Mouse (Mus musculus) lung, adult 18-20 months (tissue): Measurements from ENCODE around the gene Polr3gl.
"Not testable (repeated sequence)": the region's sequence is repeated elsewhere in the genome, so short reads cannot be mapped to it uniquely, and the experiment has no call there.

Experiments
- DNase-seq, 2 experiments: peaks; one replicate each; pipeline ENCODE4 v3.0.0; 2022; ENCODE audit warnings: mixed read lengths in 2 of 2

Polr3gl gene

DNA sequence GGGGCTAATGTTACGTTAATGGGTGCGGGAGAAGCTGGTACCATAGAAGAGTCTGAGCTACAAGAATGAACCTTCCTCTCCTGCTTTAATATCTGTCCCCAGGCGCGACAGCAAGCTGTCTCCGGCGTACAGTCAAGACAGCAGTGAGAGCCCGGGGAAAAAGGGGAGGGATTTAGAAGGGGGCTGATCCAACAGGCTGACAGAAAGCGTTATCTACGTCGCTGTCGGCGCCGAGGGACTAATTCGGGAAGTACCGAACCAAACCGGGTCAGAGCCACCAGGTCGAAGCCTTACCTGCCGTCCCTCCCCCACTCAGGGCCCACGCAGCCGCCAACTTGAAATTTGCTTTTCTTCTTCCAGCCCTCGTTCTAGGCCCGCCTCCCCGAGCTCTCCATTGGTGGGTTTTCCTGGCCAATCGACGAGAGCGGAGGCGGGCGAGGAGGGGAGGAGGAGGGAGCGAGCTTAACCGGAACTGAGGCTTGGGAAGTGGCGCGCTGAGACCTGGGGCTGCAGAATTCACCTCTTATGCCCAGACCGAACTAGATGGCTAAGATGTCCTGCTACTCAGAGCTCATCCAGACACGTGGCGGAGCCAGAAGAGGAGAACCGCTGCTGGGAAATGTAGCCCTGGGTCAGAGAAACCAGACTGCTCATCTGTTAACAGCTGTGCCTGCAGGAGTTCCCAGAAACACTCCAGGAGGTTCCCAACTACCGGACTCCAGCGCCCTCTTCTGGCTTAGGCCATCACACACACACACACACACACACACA, at the start of gene Polr3gl:
Polr3gl (minus strand) TSS at position 392 of the 771 bp plus-strand sequence.
- DNase-seq: peak; percentile 96

DNA sequence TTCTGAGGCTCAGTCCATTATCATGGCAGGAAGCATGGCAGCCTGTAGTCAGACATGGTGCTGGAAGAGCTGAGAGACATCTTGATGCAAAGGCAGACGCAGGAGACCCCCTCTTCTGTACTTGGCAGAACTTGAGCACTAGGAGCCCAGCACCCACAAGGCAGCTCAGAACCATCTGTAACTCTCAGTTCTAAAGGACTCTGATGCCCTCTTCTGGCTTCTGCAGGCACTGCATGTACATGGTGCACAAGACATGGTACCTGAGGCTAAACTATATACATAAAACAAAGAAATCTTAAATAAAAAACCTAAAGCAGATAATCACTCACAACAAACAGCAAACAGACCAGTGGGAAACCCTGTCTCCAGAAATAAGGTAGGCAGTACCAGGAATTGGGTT, 45.2 kb upstream of the Polr3gl start:
- peak; percentile 65 to 74 for DNase-seq

DNA sequence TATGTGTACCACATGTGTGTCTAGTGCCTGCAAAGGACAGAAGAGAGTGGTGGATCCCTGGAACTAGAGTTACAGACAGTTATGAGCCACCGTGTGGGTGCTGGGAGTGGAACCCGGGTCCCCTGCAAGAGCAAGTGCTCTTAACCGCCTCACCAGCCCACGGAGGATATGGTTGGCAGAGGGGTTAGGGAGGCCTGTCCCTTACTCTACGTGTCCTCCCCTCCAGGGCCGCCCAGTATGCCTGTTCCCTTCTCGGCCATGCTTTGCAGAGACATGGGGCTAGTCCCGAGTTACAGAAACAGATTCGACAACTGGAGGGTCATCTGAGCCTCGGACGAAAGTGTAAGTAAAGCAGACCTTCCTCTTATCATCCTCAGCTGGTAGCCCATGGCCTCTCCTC, 42.5 kb upstream of the Polr3gl start:
- no peak for DNase-seq

DNA sequence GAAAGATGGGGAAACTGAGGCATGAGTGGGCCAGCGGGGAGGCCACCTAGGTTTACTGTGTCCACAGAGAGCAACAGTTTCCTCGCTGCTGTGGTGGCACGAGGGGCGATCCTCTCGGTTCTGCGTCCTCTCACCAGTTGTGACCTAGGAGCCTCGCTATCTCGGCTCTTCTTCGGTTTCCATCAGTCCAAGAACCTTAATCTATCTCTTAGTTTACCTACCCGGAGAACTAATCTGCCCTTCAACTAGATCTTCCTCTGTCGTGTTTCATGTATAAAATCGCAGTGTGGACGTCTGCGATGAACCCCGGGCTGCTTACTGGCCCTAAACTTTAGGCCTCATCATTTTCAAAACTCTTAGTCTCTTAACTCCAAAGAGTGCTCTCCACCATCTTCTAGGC, 41.9 kb upstream of the Polr3gl start:
- no peak for DNase-seq

DNA sequence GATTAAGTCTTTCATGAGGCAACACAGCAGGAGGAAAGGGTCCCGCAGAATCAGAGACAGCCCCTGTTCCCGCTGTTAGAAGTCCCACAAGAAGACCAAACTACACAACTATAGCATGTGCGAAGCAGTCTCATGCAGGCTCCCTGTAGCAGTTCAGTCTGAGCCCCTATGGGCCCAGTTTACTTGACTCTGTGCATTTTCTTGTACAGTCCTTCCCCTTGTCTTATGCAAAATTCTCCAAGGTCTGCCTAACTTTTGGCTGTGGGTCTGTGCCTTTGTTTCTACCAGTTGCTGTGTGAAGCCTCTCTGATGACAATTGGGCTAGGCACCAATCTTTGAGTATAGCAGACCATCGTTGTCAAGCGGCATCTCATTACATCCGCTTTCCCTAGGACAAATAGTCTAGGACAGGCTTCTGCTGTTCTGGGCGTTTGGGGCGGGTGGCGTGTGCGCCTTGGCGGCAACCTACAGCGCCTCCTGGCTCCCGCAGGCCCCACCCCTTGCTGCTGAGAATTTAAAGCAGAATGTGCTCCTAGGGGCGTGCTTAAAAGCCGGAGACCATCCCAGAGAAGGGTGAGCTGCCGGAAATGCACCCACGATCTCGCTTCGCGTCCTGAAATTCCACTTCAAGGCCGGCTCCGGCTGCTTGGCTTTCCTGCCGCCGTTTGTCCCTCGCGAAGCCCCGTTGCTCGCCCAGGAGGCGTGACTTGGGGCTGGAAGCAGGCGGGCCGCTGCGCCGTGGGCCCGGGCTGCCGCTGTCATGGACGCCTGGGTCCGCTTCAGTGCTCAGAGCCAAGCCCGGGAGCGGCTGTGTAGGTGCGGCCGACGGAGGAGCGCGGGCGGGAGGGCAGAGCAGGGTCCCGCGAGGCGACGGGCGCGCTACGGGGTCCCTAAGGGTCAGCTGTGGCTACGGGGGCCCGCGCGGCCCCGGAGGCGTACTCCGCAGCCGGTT, 41.2 kb upstream of the Polr3gl start, which contains the start of the genes Pex11b and Gm42957:
Pex11b (plus strand) TSS at position 449 of the 952 bp plus-strand sequence.
Gm42957 (plus strand) TSS at position 547 of the 952 bp plus-strand sequence.
- DNase-seq: peak; percentile 88 to 91

DNA sequence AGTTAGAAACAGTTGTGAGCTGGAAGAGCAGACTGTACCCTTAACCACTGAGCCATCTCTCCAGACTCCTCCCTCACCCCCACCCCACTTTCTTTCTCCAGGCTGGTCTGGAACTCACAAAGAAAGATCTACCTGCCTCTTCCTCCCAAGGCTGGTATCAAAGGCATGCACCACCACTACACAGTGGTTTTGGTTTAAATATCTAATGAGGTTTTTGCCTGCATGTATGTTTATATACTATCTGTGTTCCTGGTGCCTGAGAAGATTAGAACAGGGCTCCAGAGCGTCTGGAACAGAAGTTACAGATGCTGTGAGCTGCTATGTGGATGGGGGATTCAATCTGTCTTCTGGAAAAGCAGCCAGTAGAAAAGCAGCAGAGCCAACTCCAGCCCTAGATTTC, 40.0 kb upstream of the Polr3gl start:
- DNase-seq: no peak

DNA sequence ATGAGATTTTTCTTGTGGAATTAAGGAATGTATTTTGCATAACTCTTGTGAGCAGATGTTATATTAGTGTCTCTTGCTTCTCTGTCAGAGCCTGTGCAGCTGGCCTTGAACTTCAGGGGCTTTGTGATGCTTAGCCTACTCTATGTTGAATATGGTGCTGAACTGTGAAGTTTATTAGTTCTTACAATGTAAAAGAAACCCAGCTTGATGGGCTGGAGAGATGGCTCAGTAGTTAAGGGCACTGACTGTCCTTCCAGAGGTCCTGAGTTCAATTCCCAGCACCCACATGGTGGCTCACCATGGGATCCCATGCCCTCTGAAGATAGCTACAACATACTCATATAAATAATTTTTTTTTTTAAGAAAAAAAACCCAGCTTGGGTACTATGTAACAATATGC, 38.1 kb upstream of the Polr3gl start:
- DNase-seq: no peak

DNA sequence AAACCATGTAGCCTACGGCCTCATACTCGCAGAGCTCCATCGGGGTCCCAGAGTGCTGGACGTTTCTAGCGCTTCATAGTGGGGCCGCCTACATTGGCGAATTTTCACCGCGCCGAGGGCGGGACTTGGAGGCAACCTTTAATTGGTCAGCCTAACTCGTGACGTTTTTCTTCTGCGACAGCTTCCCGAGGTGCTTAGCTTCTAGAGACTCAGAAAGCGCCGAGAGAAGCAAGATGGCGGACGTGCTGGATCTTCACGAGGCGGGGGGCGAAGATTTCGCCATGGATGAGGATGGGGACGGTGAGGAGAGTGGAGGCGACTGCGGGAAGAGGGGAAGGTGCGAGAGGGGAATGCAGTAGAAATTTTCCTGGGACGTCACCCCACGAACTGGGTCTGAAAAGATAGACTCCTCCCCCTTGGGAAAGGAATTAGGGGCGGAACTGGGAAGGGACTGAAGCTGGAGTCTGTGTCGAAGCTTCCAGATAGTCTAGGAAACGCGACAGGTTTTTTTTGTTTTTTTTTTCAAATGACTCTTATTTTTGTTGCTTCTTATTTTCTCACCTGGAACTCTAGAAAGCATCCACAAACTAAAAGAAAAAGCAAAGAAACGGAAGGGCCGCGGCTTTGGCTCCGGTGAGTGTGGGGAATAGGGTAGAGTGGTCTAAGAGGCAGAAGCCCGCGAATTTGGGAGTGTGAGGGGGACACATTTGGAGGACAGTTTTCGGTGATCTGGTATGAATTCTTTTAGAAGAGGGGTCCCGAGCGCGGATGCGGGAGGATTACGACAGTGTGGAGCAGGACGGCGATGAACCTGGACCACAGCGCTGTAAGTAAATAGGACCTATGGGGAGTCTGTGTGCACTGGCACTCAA, 36.0 kb upstream of the Polr3gl start, which contains the start of gene Rbm8a:
Rbm8a (plus strand) TSS at position 205 of the 872 bp plus-strand sequence.
- DNase-seq: peak; percentile 96 to 97

DNA sequence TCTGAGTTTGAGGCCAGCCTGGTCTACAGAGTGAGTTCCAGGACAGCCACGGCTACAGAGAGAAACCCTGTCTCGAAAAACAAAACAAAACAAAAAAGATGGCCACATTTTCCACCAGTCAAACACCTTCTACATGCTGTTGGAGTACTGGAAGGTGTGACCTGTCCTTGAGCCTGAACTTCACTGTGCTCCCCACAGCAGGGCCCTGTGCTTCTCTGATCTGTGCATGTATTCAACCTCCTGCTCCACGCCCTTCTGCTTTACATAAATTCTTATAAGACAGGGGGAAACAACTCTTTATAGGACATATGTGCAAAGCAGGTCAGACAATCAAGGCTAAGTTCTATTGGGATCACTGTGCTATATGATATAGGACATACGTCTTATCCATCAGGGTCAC, 29.2 kb upstream of the Polr3gl start:
- no peak for DNase-seq

DNA sequence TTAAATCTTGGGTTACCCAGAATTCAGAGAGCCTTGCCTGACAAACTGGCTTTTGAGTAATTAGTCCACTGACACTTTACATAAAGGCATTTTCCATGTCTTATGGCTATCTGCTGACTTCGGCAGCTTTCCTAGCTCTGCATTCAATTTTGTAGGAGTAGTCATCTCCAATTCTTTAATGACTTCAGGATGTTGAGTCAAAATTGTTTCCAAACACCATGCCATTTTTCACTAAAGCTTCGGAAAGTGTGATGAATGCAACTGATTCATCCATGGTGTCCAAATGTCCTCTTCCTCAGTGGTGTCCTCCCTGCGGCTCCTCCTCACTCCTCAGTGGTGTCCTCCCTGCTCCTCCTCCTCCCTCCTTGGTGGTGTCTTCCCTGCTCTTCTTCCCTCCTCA, 24.0 kb upstream of the Polr3gl start:
- DNase-seq: no peak

DNA sequence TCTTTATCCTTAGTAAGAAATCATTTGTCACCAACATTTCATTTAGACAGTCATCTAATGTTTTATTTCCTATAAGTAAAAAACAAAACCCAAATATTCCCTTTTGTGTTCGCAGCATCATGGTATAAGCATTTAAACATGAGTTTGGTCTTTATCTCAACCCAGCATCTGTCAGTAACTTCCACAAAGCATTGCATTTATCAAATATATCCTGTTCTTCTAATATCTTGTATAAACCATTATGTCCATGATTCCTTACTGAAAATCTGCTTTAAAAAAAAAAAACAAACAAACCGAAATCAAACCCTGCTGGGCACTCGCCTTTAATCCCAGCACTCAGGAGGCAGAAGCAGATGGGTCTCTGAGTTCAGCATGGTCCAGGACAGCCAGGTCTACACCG, 12.6 kb upstream of the Polr3gl start:
- no peak for DNase-seq

DNA sequence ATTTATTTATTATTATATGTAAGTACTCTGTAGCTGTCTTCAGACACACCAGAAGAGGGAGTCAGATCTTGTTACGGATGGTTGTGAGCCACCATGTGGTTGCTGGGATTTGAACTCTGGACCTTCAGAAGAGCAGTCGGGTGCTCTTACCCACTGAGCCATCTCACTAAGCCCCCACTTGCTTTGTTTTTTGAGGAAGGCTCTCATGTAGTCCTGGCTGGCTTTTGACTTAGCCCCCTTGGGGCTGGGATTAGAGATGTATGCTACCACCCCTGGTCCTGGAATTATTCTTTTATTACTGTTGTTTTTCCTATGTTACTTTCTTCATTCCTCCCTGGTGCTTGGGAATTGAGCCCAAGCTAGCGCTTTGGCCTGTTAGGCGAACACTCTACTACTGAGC, 12.0 kb upstream of the Polr3gl start:
- not testable (repeated sequence) for DNase-seq

DNA sequence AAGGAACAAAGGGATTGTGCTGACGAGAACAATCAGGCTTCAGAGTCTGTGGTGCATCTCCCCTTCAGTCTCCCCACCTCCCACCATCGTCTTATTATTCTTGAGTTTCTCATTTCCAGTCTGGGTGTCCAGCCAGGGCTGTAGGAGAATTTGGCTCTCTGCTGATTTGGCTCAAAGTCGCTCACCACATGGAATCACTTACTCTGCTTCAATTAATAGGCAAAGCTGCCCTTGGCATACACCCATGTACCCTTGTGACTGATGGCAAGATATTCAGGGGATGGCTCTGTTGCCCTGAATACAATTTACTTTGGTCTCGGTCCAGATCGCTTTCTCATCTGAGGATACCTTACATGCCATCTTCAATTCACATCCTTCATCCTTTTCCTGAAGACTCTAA, 9.3 kb upstream of the Polr3gl start:
- DNase-seq: no peak

DNA sequence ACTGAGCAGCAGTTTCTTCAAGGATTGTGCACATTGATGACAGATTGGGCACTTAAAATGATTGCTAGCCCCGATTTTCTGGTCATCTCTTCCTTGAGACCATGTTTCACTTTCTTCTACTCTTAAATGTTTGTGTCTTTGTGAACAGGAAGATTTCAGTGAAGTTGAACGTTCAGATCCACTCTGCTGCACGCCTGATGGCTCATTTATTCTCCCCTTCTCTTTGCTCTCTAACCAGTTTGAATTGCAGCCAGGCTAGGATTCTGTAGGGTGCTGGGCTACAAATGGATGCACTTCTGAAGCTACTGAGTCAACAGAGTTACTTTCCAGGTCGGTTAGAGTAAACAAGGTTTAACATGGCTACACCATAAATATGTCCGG, 8.7 kb upstream of the Polr3gl start:
- no peak for DNase-seq

DNA sequence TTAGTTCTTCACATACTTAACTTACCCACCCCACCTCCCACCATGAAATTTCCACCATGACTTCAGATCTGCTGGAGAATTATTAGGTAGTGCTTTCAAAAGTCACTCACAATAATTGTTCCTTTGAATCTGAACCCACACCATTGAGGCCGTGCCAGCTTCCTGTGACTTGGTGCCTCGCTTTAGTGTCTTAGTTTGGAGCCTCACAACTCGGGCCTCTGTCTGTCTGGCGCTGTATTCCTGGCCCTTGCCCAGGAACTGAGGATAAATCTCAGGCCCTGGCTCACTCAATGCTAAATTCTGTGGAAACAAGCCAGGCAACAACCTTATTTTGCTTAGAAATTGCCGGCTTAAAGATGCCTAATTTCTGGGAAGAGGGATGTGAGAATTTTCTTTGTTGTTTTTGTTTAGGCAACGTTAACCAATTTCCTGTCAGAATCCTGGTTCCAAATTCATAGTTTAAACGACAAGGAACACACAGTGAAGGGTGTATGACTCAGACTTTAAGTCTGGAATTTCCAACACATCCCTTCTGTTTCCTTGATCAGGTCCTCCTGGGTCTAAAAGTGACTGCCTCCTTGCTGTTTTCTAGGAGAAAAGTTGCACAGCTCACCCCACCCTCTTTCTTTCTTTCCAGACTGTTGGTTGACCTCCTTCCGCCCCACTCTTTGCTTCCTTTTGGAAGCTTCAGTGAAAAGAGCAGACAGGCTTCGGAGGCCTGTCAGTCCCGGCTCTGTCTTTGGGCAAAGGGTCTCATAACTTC, 8.1 kb upstream of the Polr3gl start:
- DNase-seq: no peak

DNA sequence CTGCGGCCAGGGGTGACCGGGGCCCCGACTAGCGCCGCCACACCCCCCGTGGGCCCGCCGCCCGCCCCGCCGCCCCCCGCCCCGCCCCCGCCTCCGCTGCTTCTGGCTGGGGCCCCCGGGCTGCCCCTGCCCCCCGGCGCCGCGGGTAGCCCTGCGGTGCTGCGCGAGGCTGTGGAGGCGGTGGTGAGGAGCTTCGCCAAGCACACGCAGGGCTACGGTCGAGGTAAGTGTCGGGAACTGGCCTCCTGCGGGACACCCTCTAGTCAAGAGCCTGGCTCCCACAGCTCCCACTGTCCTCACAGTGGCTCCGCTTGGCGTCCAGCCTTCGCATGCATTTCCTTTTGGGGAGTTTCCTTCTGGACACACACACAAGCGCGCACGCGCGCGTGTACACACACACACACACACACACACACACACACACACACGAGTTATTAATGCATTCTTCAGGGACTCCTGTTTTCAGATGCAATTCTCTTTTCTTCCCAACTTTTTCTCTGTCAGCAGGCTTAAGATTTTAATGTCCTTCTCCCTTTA, 7.3 kb upstream of the Polr3gl start:
- peak; percentile 73 to 79 for DNase-seq

DNA sequence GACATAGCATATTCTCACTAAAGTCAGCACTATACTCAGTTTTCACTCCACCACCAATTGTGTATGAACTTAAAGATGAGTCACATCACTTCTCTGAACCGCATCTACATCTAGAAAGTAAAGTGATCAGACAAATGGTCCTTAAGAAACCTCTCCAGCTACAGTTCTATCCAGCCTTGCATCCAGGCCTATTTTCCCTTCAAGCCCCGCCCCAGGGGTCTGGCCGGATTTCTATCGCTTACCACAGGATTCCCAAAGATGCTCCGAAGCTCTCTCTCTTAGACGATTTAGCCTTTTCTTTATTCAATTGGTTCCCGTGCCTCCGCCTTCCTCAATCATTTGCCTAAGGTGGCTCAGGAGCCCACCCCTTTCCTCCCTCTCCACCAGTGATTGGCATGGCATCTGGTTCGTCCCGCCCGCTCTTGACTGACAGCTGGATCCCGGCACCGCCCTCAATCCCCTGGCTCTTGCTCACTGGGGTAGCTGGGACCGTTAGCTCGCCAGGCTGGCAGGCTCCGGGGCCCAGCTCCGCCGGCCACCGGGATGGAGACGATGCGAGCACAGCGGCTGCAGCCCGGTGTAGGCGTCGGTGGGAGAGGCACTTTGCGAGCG, 6.8 kb upstream of the Polr3gl start, which contains the start of gene Lix1l:
Lix1l (plus strand) TSS at position 511 of the 612 bp plus-strand sequence.
- DNase-seq: peak; percentile 95 to 96

DNA sequence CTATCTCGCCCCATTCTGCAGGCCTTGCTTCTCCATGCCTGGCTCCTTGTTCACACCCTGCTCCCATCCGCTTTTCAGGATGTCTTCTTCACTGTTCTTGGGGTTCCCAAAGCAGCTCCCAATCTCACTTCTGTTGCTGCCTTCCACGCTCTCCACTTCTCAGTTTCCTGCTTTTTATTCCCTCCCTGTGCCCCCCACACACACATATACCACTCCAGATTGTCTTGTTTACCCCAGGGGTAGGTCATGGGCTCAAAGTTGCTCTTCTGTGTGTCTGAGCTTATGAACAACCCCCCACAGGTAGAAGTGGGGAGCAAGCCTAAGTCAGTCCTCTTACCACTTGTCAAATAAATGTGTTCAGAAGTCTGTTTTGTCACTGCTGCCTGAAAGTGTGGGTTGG, 5.4 kb upstream of the Polr3gl start:
- no peak for DNase-seq

DNA sequence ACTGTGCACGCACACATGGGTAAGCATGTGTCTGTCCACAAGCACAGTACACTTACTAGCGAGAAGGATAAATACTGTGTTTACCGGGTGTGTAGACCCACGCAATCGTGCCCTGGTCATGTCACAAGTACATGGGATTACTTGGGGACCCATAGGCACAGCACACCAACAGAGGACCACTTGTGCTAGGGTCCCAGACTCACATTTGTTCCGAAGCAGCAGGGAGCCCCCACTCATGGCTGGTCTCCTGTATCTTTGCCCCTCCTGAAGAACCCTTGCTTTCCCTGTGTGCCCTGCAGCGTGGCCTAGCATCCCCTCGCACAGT, 5.0 kb upstream of the Polr3gl start:
- DNase-seq: no peak

DNA sequence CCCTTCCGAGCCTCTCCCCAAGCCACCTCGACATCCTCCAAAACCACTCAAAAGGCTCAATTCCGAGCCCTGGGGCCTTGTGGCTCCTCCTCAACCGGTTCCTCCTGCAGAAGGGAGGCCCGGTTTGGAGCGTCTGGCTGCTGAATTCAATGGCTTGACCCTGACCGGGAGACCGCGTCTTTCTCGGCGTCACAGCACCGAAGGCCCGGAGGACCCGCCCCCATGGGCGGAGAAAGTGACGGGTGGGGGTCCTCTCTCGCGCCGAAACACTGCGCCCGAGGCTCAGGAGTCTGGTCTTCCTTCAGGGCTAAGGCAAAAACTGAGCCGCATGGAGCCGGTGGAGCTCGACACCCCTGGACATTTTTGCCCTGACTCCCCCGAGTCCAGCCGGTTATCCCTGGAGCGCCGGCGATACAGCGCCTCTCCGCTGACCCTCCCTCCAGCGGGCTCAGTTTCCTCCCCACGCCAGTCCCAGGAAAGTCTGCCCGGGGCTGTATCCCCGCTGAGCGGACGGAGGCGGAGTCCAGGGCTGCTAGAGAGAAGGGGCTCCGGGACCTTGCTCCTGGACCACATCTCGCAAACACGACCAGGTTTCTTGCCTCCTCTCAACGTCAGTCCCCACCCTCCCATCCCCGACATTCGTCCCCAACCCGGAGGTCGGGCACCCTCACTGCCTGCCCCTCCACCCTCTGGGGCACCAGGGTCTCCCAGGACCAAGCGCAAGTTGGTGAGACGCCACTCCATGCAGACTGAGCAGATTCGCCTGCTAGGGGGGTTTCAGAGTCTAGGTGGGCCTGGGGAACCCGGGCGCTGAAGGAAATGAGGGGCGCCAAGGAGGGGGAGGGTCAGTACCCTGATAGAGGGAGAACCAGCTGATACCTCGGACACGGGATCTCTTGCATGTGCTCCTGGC, 4.4 kb upstream of the Polr3gl start:
- DNase-seq: peak; percentile 68 to 75
